Mouse (Mus musculus) ES-E14 (cell line): ENCODE measurements at regions not wholly inside any gene's neighbourhood (a gene's known extent, or its start where the extent isn't known, plus 50 kb on each side); places are given as distances from the start of the nearest gene placed in this dataset.

ENCODE experiments used
- DNase-seq: peaks from one replicate; pipeline ENCODE4 v3.0.0-alpha.2; 2013; ENCODE audit warnings: low read depth, low spot score
- H3K27ac ChIP-seq: 2 replicates; pipeline ENCODE4 v1.5.1; 2012; ENCODE audit warnings: low read depth, mild to moderate bottlenecking, low read length, moderate library complexity, mixed read lengths; ENCODE audit not compliant: poor library complexity, insufficient read depth, severe bottlenecking
- H3K36me3 ChIP-seq: 2 replicates; pipeline ENCODE4 v1.6.1; 2012; ENCODE audit warnings: mild to moderate bottlenecking, low read length, moderate library complexity, mixed read lengths; ENCODE audit not compliant: control insufficient read depth, poor library complexity, insufficient read depth, severe bottlenecking
- H3K4me1 ChIP-seq, 2 experiments: fragments of 150-350 bp in 1 of 2; sonication (generic) in 1 of 2; 2 replicates each; pipeline ENCODE4 v1.6.1; 2012; ENCODE audit warnings: low read length in 2 of 2, mild to moderate bottlenecking in 1 of 2, mixed read lengths in 1 of 2; ENCODE audit not compliant: control insufficient read depth in 2 of 2, insufficient read depth in 2 of 2, poor library complexity in 1 of 2
- H3K4me3 ChIP-seq, 2 experiments: fragments of 150-350 bp in 1 of 2; sonication (generic) in 1 of 2; 2 replicates each; pipeline ENCODE4 v1.5.1; 2012; ENCODE audit warnings: low read length in 2 of 2, low read depth in 1 of 2, mild to moderate bottlenecking in 1 of 2, mixed read lengths in 1 of 2; ENCODE audit not compliant: insufficient read depth in 1 of 2, poor library complexity in 1 of 2, severe bottlenecking in 1 of 2
- H3K9ac ChIP-seq: 2 replicates; pipeline ENCODE4 v1.6.1; 2012; ENCODE audit warnings: low read depth, mild to moderate bottlenecking, low read length, mixed read lengths; ENCODE audit not compliant: poor library complexity, insufficient read depth, severe bottlenecking
- H3K9me3 ChIP-seq: fragments of 150-350 bp; sonication (generic); 2 replicates; pipeline ENCODE4 v1.6.1; 2012; ENCODE audit warnings: low read depth, mild to moderate bottlenecking, low read length; ENCODE audit not compliant: control insufficient read depth, insufficient read depth
- CHD2 ChIP-seq: IDR thresholded peaks from 2 replicates; pipeline ENCODE4 v1.6.1; 2014; ENCODE audit warnings: mild to moderate bottlenecking, low read depth, low read length, inconsistent platforms
- HCFC1 ChIP-seq: IDR thresholded peaks from 2 replicates; pipeline ENCODE4 v1.6.1; 2012; ENCODE audit warnings: low read length, inconsistent platforms, borderline replicate concordance; ENCODE audit not compliant: insufficient read depth
- MAFK ChIP-seq: IDR thresholded peaks from 2 replicates; pipeline ENCODE4 v1.6.1; 2014; ENCODE audit warnings: mild to moderate bottlenecking, low read depth, low read length, inconsistent platforms; ENCODE audit not compliant: insufficient read depth
- ZC3H11A ChIP-seq: IDR thresholded peaks from 2 replicates; pipeline ENCODE4 v1.6.1; 2012; ENCODE audit warnings: low read depth, mild to moderate bottlenecking, inconsistent platforms, low read length, borderline replicate concordance
- ZNF384 ChIP-seq: IDR thresholded peaks from 2 replicates; pipeline ENCODE4 v1.6.1; 2012; ENCODE audit warnings: low read depth, low read length, inconsistent platforms
- in situ Hi-C, 2 experiments: fragments of 600-800 bp; cut with MboI; formaldehyde crosslinking; loops; one replicate each; pipeline ENCODE4 v1.15.1; 2025; ENCODE audit warnings: low sequenced_read_pairs in 2 of 2, inconsistent platforms in 1 of 2; ENCODE audit not compliant: unreplicated experiment in 2 of 2

DNA sequence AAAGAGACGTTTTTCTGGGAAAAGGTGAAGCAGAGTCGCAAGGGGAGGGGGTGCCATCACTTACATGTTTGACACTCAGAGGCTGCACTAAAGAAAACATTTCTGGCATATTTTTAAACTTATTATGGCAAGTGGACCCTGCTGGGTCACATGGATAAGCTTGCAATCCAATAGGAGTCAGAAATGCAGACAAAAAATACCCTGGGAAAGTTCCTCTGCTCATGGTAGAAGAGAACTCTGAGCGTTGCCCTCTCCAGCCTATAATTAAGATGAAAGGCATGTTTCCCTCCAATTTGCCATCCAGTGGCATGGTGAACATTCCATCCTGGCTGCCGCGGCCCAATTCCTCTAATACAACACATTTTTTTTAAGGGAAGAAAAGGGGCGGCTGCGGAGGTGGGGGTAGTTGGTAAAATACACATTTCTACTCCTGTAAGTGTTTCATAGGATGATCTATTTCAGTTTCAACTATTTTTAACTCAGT is 250.6 kb downstream of the Tgfb2 start:
- Histone ChIP-seq H3K9me3 (no peaks in the 10 kb centered on the region), H3K4me1 (peaks cover 0 to 3% of the 10 kb centered on the region in 2 experiments; a peak in 1 of 4 replicates), H3K9ac (no peak overlapping the region), H3K27ac (no peak overlapping the region), H3K36me3 (no peaks in the 10 kb centered on the region), H3K4me3 (no peak overlapping the region)
- TF ChIP-seq CHD2: no peak
- no peak for TF ChIP-seq HCFC1
- TF ChIP-seq MAFK: no peak
- no peak for TF ChIP-seq ZC3H11A
- TF ChIP-seq ZNF384: no peak
- DNase-seq: no peak
- in situ Hi-C loops: loop anchor here in 1 of 2 experiments (25.0 kb wide), 1 partner anchor 257 kb away; the partner anchor contains the start of gene Tgfb2

DNA sequence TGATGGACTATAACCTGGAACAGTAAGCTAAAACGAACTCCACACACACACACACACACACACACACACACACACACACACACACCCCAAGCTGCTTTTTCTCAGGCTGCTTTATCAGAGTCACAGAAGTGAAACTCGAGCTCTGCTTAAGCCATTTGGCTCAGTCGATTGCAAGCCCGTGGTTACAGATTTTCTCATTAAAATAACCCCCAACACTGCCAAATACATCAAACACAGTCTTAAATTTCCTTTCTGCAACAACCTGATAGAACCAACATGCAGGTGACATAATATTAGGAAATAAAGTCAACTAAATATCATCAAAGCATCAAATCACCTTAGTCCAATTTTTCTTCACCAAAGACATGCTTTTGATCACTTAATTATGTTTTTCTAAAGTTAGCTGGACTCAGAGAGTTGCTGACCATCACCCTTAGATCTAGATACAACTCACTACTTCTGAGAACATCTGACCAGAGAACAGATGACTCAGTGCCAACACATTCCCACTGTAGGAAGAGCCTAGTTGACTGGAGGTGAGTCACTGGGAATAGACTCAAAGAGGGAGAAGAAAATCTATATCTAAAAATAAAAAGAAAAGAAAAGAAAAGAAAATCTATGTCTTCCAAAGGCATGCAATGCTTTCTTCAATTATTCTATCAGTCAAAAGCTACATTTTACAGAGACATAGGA is 251.2 kb downstream of the Tgfb2 start:
- in situ Hi-C loops: loop anchor here (5.0 to 25.0 kb wide), 2 partner anchors 258 to 263 kb away; partner anchors contain the start of gene Tgfb2 (in 1 of the 2)
- no peak for DNase-seq
- TF ChIP-seq ZNF384 (no peak), CHD2 (no peak), ZC3H11A (no peak), MAFK (no peak), HCFC1 (no peak)
- H3K36me3 ChIP-seq: no peaks in the 10 kb centered on the region
- no peak overlapping the region for H3K4me3 ChIP-seq
- no peak overlapping the region for H3K27ac ChIP-seq
- H3K9me3 ChIP-seq: no peaks in the 10 kb centered on the region
- peaks cover 0 to 3% of the 10 kb centered on the region in 2 experiments; a peak in 1 of 4 replicates for H3K4me1 ChIP-seq
- H3K9ac ChIP-seq: no peak overlapping the region

DNA sequence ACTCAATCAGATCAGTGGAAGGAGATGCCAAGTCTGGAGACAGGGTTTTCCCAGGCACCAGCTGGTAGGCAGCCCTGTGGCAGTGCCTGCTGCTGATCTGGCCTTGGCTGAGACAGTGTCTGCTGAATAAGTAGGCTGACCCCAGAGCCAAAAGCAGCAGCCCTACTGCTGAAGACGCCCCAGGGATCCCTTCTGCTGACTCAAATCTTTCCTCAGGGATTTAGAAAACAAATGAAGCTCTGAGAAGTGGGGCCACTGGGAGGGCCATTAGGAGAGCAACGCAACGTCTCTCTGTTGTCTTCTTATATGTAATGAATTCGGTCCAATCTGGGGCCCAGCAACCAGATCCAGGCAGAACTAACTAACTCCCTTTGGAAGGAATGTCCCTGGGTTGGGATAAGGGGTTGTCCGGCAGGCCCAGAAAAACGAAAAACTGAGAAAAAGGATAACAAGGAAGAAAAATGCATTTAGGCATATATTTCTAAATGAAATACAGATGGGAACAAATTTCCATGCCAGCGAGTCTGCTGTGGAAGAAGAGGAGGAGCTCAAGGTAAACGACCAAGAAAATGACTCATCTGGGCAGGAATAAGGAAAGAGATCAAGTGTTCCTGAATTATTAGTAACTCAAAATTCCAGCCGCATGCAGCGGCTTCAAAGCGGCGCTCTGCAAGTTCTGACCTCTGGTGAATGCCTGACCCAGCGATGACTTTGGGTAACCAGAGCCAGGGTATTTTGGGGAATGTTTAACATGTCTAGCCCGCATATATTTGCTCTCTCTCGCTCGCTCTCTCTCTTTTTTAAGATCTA is 256.7 kb downstream of the Tgfb2 start:
- TF ChIP-seq ZNF384 (no peak), ZC3H11A (no peak), HCFC1 (no peak), MAFK (no peak), CHD2 (no peak)
- H3K9me3 ChIP-seq: no peaks in the 10 kb centered on the region
- no peak for DNase-seq
- no peaks in the 10 kb centered on the region for H3K4me1 ChIP-seq
- H3K27ac ChIP-seq: no peak overlapping the region
- H3K9ac ChIP-seq: no peak overlapping the region
- no peaks in the 10 kb centered on the region for H3K36me3 ChIP-seq
- H3K4me3 ChIP-seq: no peak overlapping the region
- in situ Hi-C loops: no loop called here

DNA sequence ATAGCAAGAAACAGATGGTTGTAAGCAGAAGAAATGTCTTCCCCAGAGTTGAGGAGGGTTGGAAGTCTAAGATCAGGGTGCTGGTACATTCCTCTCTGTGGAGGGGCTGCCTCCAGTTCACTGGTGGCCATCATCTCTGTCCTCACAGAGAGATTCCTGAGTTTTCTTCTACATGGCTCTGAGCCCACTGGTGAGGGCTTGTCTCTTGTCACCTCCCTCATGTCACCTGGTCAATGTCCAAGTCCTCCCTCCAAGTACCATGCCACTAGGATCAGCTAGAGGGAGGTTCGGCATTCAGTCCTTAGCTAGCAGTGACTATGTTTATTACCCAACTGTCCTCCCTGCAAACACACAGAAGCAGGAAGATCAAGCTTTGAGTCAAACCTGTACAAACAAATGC is 258.3 kb downstream of the Tgfb2 start:
- no peak overlapping the region for H3K9ac ChIP-seq
- in situ Hi-C loops: no loop called here
- H3K4me3 ChIP-seq: no peak overlapping the region
- H3K4me1 ChIP-seq: no peaks in the 10 kb centered on the region
- TF ChIP-seq ZNF384: no peak
- no peak for TF ChIP-seq MAFK
- TF ChIP-seq CHD2: no peak
- no peak for TF ChIP-seq ZC3H11A
- no peak for TF ChIP-seq HCFC1
- no peaks in the 10 kb centered on the region for H3K9me3 ChIP-seq
- no peak for DNase-seq
- H3K36me3 ChIP-seq: no peaks in the 10 kb centered on the region
- no peak overlapping the region for H3K27ac ChIP-seq
